Mouse (Mus musculus) heart, embryonic 13.5 days (tissue): Measurements from ENCODE around the gene Cops8. TPM values are rescaled to one million over a fixed set of nuclear protein-coding genes. Genes with fewer than 3 reads are reported as not detected.

Experiments
- ATAC-seq: fragments of 200-750 bp; cut with Nextera tagmentation; 2 replicates; pipeline ENCODE4 v1.8.0; 2017; ENCODE audit warnings: moderate TSS enrichment; ENCODE audit not compliant: insufficient number of reproducible peaks, low FRiP score, low TSS enrichment; ENCODE audit errors: extremely low read depth
- H3K27ac ChIP-seq: fragments of 300-500 bp; sonication (generic); replicated peaks from 2 replicates; pipeline ENCODE4 v1.5.1; 2015; ENCODE audit warnings: moderate library complexity, mild to moderate bottlenecking, inconsistent platforms
- H3K27me3 ChIP-seq: fragments of 300-500 bp; sonication (generic); replicated peaks from 2 replicates; pipeline ENCODE4 v1.6.1; 2015; ENCODE audit warnings: mild to moderate bottlenecking, inconsistent platforms
- H3K36me3 ChIP-seq: fragments of 300-500 bp; sonication (generic); 2 replicates; pipeline ENCODE4 v1.6.1; 2015; ENCODE audit warnings: mild to moderate bottlenecking, inconsistent platforms
- H3K4me1 ChIP-seq: fragments of 300-500 bp; sonication (generic); 2 replicates; pipeline ENCODE4 v1.6.1; 2015; ENCODE audit warnings: inconsistent platforms
- H3K4me2 ChIP-seq: fragments of 300-500 bp; sonication (generic); 2 replicates; pipeline ENCODE4 v1.6.1; 2015; ENCODE audit warnings: inconsistent platforms, mild to moderate bottlenecking, moderate library complexity
- H3K4me3 ChIP-seq: fragments of 300-500 bp; sonication (generic); 2 replicates; pipeline ENCODE4 v1.5.1; 2015; ENCODE audit warnings: moderate library complexity, mild to moderate bottlenecking, inconsistent platforms
- H3K9ac ChIP-seq: fragments of 300-500 bp; sonication (generic); 2 replicates; pipeline ENCODE4 v1.6.1; 2015; ENCODE audit warnings: inconsistent platforms, mild to moderate bottlenecking, moderate library complexity
- H3K9me3 ChIP-seq: fragments of 300-500 bp; sonication (generic); 2 replicates; pipeline ENCODE4 v1.6.1; 2016; ENCODE audit warnings: inconsistent platforms
- WGBS: fragments of 180-500 bp; shearing (Covaris S2); methylation state at CpG from one replicate; pipeline ENCODE4 v1.1.7; 2015; ENCODE audit warnings: mixed read lengths; 5-methylcytosine and 5-hydroxymethylcytosine counted together
- polyA plus RNA-seq: library from polyadenylated mRNA; unstranded; fragments of >200 nt; fragmentation: Nextera tagmentation; extraction: Ambion mirVana; gene quantifications from 2 replicates; pipeline ENCODE4 v1.2.1, GENCODE M21; 2015

Gene Cops8
- polyA plus RNA-seq, 1 experiment from 2014 or later: 108 TPM

- Histone ChIP-seq H3K4me1 (peaks cover 33% of the 10 kb centered on the region), H3K4me3 (no peak overlapping the region), H3K27me3 (no peaks in the 10 kb centered on the region), H3K9ac (no peak overlapping the region), H3K36me3 (no peaks in the 10 kb centered on the region), H3K9me3 (no peaks in the 10 kb centered on the region), H3K27ac (no peak overlapping the region), H3K4me2 (no peak overlapping the region)
- ATAC-seq: no peak
- whole genome bisulfite sequencing: 78% methylated on average over 4 of the region's 4 CpGs
Observed at GRCm38 (mm10) chr1:90652553-90652952, 49.8 kb downstream of the Cops8 start.

GRCm38 (mm10) chr1:90656492-90657245, 53.9 kb downstream of the Cops8 start:
- no peaks in the 10 kb centered on the region for H3K36me3 ChIP-seq
- no peak overlapping the region for H3K27ac ChIP-seq
- H3K4me2 ChIP-seq: no peak overlapping the region
- no peak for ATAC-seq
- H3K9ac ChIP-seq: no peak overlapping the region
- H3K4me1 ChIP-seq: peaks cover 17% of the 10 kb centered on the region
- whole genome bisulfite sequencing: 72% methylated on average over 16 of the region's 16 CpGs
- H3K4me3 ChIP-seq: no peak overlapping the region
- H3K27me3 ChIP-seq: no peaks in the 10 kb centered on the region
- no peaks in the 10 kb centered on the region for H3K9me3 ChIP-seq

GRCm38 (mm10) chr1:90657292-90658050, 54.7 kb downstream of the Cops8 start:
- ATAC-seq: no peak
- no peaks in the 10 kb centered on the region for H3K36me3 ChIP-seq
- H3K27me3 ChIP-seq: no peaks in the 10 kb centered on the region
- H3K4me1 ChIP-seq: peaks cover 10% of the 10 kb centered on the region; the same call in 1 of the 2 replicates
- H3K9ac ChIP-seq: no peak overlapping the region
- H3K27ac ChIP-seq: no peak overlapping the region
- no peak overlapping the region for H3K4me3 ChIP-seq
- WGBS: 74% methylated on average over 10 of the region's 10 CpGs
- H3K4me2 ChIP-seq: no peak overlapping the region
- H3K9me3 ChIP-seq: no peaks in the 10 kb centered on the region

- ATAC-seq: no peak
- H3K27ac ChIP-seq: no peak overlapping the region
- H3K4me3 ChIP-seq: no peak overlapping the region
- no peaks in the 10 kb centered on the region for H3K27me3 ChIP-seq
- no peak overlapping the region for H3K4me2 ChIP-seq
- peaks cover 19% of the 10 kb centered on the region; the same call in 1 of the 2 replicates for H3K4me1 ChIP-seq
- H3K9me3 ChIP-seq: no peaks in the 10 kb centered on the region
- WGBS: 84% methylated on average over 3 of the region's 3 CpGs
- no peak overlapping the region for H3K9ac ChIP-seq
- no peaks in the 10 kb centered on the region for H3K36me3 ChIP-seq
Observed at GRCm38 (mm10) chr1:90658581-90658980, 55.8 kb downstream of the Cops8 start.

GRCm38 (mm10) chr1:90660150-90660549, 57.4 kb downstream of the Cops8 start:
- H3K4me3 ChIP-seq: no peak overlapping the region
- H3K9me3 ChIP-seq: no peaks in the 10 kb centered on the region
- 87% methylated on average over 7 of the region's 7 CpGs for WGBS
- no peak overlapping the region for H3K27ac ChIP-seq
- H3K4me2 ChIP-seq: no peak overlapping the region
- ATAC-seq: no peak
- no peaks in the 10 kb centered on the region for H3K36me3 ChIP-seq
- H3K27me3 ChIP-seq: no peaks in the 10 kb centered on the region
- H3K9ac ChIP-seq: no peak overlapping the region
- H3K4me1 ChIP-seq: peaks cover 19% of the 10 kb centered on the region; the same call in 1 of the 2 replicates

GRCm38 (mm10) chr1:90662491-90662890, 59.7 kb downstream of the Cops8 start:
- H3K9ac ChIP-seq: no peak overlapping the region
- no peak for ATAC-seq
- no peak overlapping the region for H3K4me3 ChIP-seq
- peaks cover 29% of the 10 kb centered on the region for H3K4me1 ChIP-seq
- WGBS: 56% methylated on average over 6 of the region's 6 CpGs
- H3K27ac ChIP-seq: no peak overlapping the region
- H3K36me3 ChIP-seq: no peaks in the 10 kb centered on the region
- no peaks in the 10 kb centered on the region for H3K9me3 ChIP-seq
- H3K4me2 ChIP-seq: no peak overlapping the region
- H3K27me3 ChIP-seq: no peaks in the 10 kb centered on the region

Other genes with a start within 250 kb of the Cops8 start
- 12.4 and 13.0 TPM in 2 replicates for gene Col6a3, start 241.0 kb downstream of the Cops8 start, polyA plus RNA-seq